Mouse (Mus musculus) lung, postnatal 0 days (tissue): ENCODE measurements around the gene Cipc.

ENCODE experiments used
- CTCF ChIP-seq: IDR thresholded peaks from 2 replicates; pipeline ENCODE4 v1.5.1; 2016; ENCODE audit warnings: antibody characterized with exemption, mild to moderate bottlenecking
- EP300 ChIP-seq: IDR thresholded peaks from 2 replicates; pipeline ENCODE4 v1.6.1; 2016; ENCODE audit warnings: antibody characterized with exemption, mild to moderate bottlenecking, control low read depth

GRCm38 (mm10) chr12:86934748-86935147, 12.1 kb upstream of the Cipc start:
- no peak for TF ChIP-seq CTCF
- no peak for TF ChIP-seq EP300
